8 mouse cellular contexts compared by ENCODE assay signal in the genomic region with DNA sequence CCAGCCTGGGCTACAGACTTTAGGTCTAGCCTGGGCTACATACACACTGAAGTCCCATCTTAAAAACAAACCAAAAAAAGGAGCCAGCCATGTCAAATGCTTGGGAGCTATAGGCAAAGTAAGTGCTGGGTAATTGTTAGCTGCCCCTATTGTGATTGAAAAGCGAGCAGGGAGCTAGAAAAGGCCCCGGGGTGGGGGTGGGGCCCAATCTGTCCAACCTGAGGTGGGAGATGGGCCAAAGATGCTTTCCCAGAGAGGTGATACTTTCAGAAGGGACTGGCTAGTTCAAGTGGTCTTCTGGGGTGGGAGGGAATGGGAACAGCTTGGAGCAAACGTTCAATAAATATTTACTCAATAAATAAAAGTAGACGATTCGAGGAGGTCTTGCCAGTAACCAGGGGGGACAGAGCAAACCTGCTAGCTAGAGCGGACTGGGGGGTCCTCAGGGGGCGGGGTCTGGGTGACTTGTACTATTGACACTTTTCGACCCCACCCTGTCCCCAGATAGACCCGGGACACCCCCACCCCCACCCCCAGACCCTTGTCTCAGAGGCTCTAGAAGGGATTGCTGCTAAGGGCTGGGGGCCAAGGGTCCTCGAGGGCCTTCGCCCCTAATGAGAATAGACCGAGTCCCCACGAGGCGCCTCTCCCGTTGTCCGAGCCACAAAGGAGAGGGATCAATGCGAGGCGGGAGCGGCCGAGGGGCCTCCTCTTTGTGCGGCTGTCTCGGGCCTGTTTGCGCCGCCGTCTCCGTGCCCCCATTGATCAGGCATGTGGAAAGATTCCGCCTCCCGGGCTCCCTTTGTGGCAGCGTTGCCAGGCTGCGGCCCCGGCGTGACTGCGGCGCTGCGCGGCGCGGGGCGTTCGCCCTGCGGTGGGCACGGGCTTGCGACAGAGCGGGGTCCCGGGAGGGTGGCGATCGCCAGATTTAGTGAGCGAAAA. TPM values are rescaled to one million over a fixed set of nuclear protein-coding genes. Genes with fewer than 3 reads are reported as not detected.
A peak's percentile ranks its signal among the peaks of the same experiment; 100 is the strongest.
DNase-seq lines count a peak whose midpoint lies in the region; ATAC-seq lines count a peak whose summit lies in the region.

No protein-coding gene starts in this region.

- no peaks in the 10 kb centered on the region for H3K9me3 ChIP-seq in heart, embryonic 12.5 days (replicated peaks)
- no peaks in the 10 kb centered on the region for H3K9me3 ChIP-seq in forebrain, embryonic 11.5 days (ENCODE audit: control insufficient read depth, low read length)
- H3K9me3 ChIP-seq in midbrain, embryonic 13.5 days, result no peaks in the 10 kb centered on the region

- intact Hi-C loops in heart, postnatal 14 days (cut with DNase I), result no loop called here

- peaks cover 20% of the 10 kb centered on the region for H3K27me3 ChIP-seq in heart, embryonic 12.5 days (replicated peaks)
- H3K27me3 ChIP-seq in forebrain, embryonic 11.5 days (ENCODE audit: control insufficient read depth, insufficient read depth, low read length), result no peaks in the 10 kb centered on the region
- no peaks in the 10 kb centered on the region for H3K27me3 ChIP-seq in midbrain, embryonic 13.5 days

- H3K4me3 ChIP-seq in heart, embryonic 12.5 days, result peak overlapping the region; percentile 48
- 0 out of 2 replicates have a peak overlapping the region, but pooled peaks have one; percentile 2 for H3K4me3 ChIP-seq in forebrain, embryonic 11.5 days (ENCODE audit: low read depth, low read length)
- H3K4me3 ChIP-seq in midbrain, embryonic 13.5 days (replicated peaks), result peak overlapping the region; percentile 34

- ATAC-seq in heart, embryonic 12.5 days (ENCODE audit: insufficient number of reproducible peaks, low FRiP score), result peak; percentile 45; the same call in 1 of the 2 replicates
- ATAC-seq in forebrain, embryonic 11.5 days (replicated peaks; ENCODE audit: low FRiP score), result peak; percentile 88
- peak; percentile 89 for ATAC-seq in midbrain, embryonic 13.5 days
- no peak for ATAC-seq in granulocyte monocyte progenitor cell, adult 5-6 weeks (replicated peaks; ENCODE audit: poor library complexity, severe bottlenecking)

- peak overlapping the region; percentile 72 for H3K9ac ChIP-seq in heart, embryonic 12.5 days
- peak overlapping the region; percentile 52 for H3K9ac ChIP-seq in forebrain, embryonic 11.5 days (ENCODE audit: low read length)
- peak overlapping the region; percentile 65 for H3K9ac ChIP-seq in midbrain, embryonic 13.5 days (replicated peaks)

- no peak for DNase-seq in heart, postnatal 14 days
- peak; percentile 36 for DNase-seq in brain, adult 2 months (ENCODE audit: low read depth, low spot score)
- peak; percentile 97 for DNase-seq in forebrain, embryonic 11.5 days (ENCODE audit: low spot score)
- peak; percentile 42 to 48 for DNase-seq in layer of hippocampus, postnatal 25 days (ENCODE audit: extremely low spot score in 1 of 2, low spot score in 1 of 2)
- peak; percentile 50 for DNase-seq in testis, postnatal 10 days (ENCODE audit: low spot score)

- peaks cover 12% of the 10 kb centered on the region for H3K4me1 ChIP-seq in heart, embryonic 12.5 days (replicated peaks)
- peaks cover 33% of the 10 kb centered on the region for H3K4me1 ChIP-seq in forebrain, embryonic 11.5 days (replicated peaks; ENCODE audit: control insufficient read depth, insufficient read depth, low read length)
- peaks cover 54% of the 10 kb centered on the region for H3K4me1 ChIP-seq in midbrain, embryonic 13.5 days (replicated peaks)

- WGBS in heart, embryonic 12.5 days, result 3% methylated on average over 48 of the region's 48 CpGs
- WGBS in forebrain, embryonic 11.5 days, result 1% methylated on average over 48 of the region's 48 CpGs
- 0% methylated on average over 45 of the region's 48 CpGs for WGBS in midbrain, embryonic 13.5 days

- no peaks in the 10 kb centered on the region for H3K36me3 ChIP-seq in heart, embryonic 12.5 days
- no peaks in the 10 kb centered on the region for H3K36me3 ChIP-seq in forebrain, embryonic 11.5 days (ENCODE audit: control insufficient read depth, insufficient read depth, low read length)
- H3K36me3 ChIP-seq in midbrain, embryonic 13.5 days, result no peaks in the 10 kb centered on the region

- H3K4me2 ChIP-seq in heart, embryonic 12.5 days, result peak overlapping the region; percentile 78
- H3K4me2 ChIP-seq in forebrain, embryonic 11.5 days (ENCODE audit: low read depth, low read length, severe bottlenecking), result peak overlapping the region; percentile 43
- H3K4me2 ChIP-seq in midbrain, embryonic 13.5 days (replicated peaks), result peak overlapping the region; percentile 58

- no peak overlapping the region for H3K27ac ChIP-seq in heart, embryonic 12.5 days (ENCODE audit: poor library complexity, severe bottlenecking)
- peak overlapping the region; percentile 97 for H3K27ac ChIP-seq in forebrain, embryonic 11.5 days (ENCODE audit: low read depth, low read length)
- peak overlapping the region; percentile 92 for H3K27ac ChIP-seq in midbrain, embryonic 13.5 days

RNA-seq across cellular contexts. Expression of gene Msi1, which starts 31.3 kb away (rescaled TPM):
- 6.7 and 6.8 TPM in 2 replicates for polyA plus RNA-seq in heart, embryonic 12.5 days (2016; fragmentation: Nextera tagmentation; extraction: Ambion mirVana)
- 1 to 10 TPM; 1.9 to 2.0 TPM for total RNA-seq in heart, postnatal 14 days (2021)
- polyA plus RNA-seq in forebrain, embryonic 11.5 days (2014; fragmentation: Nextera tagmentation; extraction: Ambion mirVana), result 202 and 219 TPM in 2 replicates
- total RNA-seq in layer of hippocampus, postnatal 25 days (2021), result 10 to 100 TPM; 52.5 to 57.1 TPM
- 112 and 133 TPM in 2 replicates for polyA plus RNA-seq in midbrain, embryonic 13.5 days (2015; fragmentation: Nextera tagmentation; extraction: Ambion mirVana)
- total RNA-seq in granulocyte monocyte progenitor cell, adult 5-6 weeks (2014; fragmentation: Nextera tagmentation), result not detected in 2 replicates
- not detected in 2 replicates for total RNA-seq in granulocyte monocyte progenitor cell, adult 5-6 weeks (2017)

RNA-seq across cellular contexts. Expression of gene Cox6a1, which starts 49.3 kb away (rescaled TPM):
- 1,284 and 1,325 TPM in 2 replicates for polyA plus RNA-seq in heart, embryonic 12.5 days (2016; fragmentation: Nextera tagmentation; extraction: Ambion mirVana)
- total RNA-seq in heart, postnatal 14 days (2021), result 100 to 1,000 TPM; 367 to 372 TPM
- 674 and 731 TPM in 2 replicates for polyA plus RNA-seq in forebrain, embryonic 11.5 days (2014; fragmentation: Nextera tagmentation; extraction: Ambion mirVana)
- total RNA-seq in layer of hippocampus, postnatal 25 days (2021), result 100 to 1,000 TPM; 814 to 862 TPM
- 973 and 974 TPM in 2 replicates for polyA plus RNA-seq in midbrain, embryonic 13.5 days (2015; fragmentation: Nextera tagmentation; extraction: Ambion mirVana)
- total RNA-seq in granulocyte monocyte progenitor cell, adult 5-6 weeks (2014; fragmentation: Nextera tagmentation), result 446 and 566 TPM in 2 replicates
- 56.7 and 64.4 TPM in 2 replicates for total RNA-seq in granulocyte monocyte progenitor cell, adult 5-6 weeks (2017)

RNA-seq across cellular contexts. Expression of gene Triap1, which starts 57.1 kb away (rescaled TPM):
- 38.1 and 38.8 TPM in 2 replicates for polyA plus RNA-seq in heart, embryonic 12.5 days (2016; fragmentation: Nextera tagmentation; extraction: Ambion mirVana)
- total RNA-seq in heart, postnatal 14 days (2021), result 10 to 100 TPM; 21.1 to 23.1 TPM
- polyA plus RNA-seq in forebrain, embryonic 11.5 days (2014; fragmentation: Nextera tagmentation; extraction: Ambion mirVana), result 56.4 and 59.4 TPM in 2 replicates
- total RNA-seq in layer of hippocampus, postnatal 25 days (2021), result 10 to 100 TPM; 22.9 to 28.6 TPM
- 54.2 and 56.7 TPM in 2 replicates for polyA plus RNA-seq in midbrain, embryonic 13.5 days (2015; fragmentation: Nextera tagmentation; extraction: Ambion mirVana)
- total RNA-seq in granulocyte monocyte progenitor cell, adult 5-6 weeks (2014; fragmentation: Nextera tagmentation), result 33.7 and 37.2 TPM in 2 replicates
- total RNA-seq in granulocyte monocyte progenitor cell, adult 5-6 weeks (2017), result 15.6 and 24.0 TPM in 2 replicates

RNA-seq across cellular contexts. Expression of gene Gatc, which starts 57.1 kb away (rescaled TPM):
- polyA plus RNA-seq in heart, embryonic 12.5 days (2016; fragmentation: Nextera tagmentation; extraction: Ambion mirVana), result 24.2 and 26.1 TPM in 2 replicates
- 10 to 100 TPM; 16.0 to 17.0 TPM for total RNA-seq in heart, postnatal 14 days (2021)
- polyA plus RNA-seq in forebrain, embryonic 11.5 days (2014; fragmentation: Nextera tagmentation; extraction: Ambion mirVana), result 51.5 and 51.6 TPM in 2 replicates
- 10 to 100 TPM; 21.5 to 24.4 TPM for total RNA-seq in layer of hippocampus, postnatal 25 days (2021)
- polyA plus RNA-seq in midbrain, embryonic 13.5 days (2015; fragmentation: Nextera tagmentation; extraction: Ambion mirVana), result 34.2 and 37.0 TPM in 2 replicates
- 48.0 and 50.2 TPM in 2 replicates for total RNA-seq in granulocyte monocyte progenitor cell, adult 5-6 weeks (2014; fragmentation: Nextera tagmentation)
- 12.1 and 15.3 TPM in 2 replicates for total RNA-seq in granulocyte monocyte progenitor cell, adult 5-6 weeks (2017)

Comparison
In these comparisons a context has a peak if more than half of its experiments do, and no peak if none do; other contexts are left out.
1. DNase-seq: peak in brain, adult 2 months (single experiment), forebrain, embryonic 11.5 days (single experiment), layer of hippocampus, postnatal 25 days (2 of 2) and testis, postnatal 10 days (single experiment); none in heart, postnatal 14 days (0 of 2).
2. RNA of gene Msi1, which starts 31.3 kb away (total RNA-seq): 52.5 to 57.1 TPM in layer of hippocampus, postnatal 25 days; 1.9 to 2.0 TPM in heart, postnatal 14 days and not detected in granulocyte monocyte progenitor cell, adult 5-6 weeks; every median in the first group is over 10 times any median in the second.
3. Peak in every context shown above with its lines, with median percentiles within 50 percentile points of each other: H3K4me2 ChIP-seq, H3K4me3 ChIP-seq and H3K9ac ChIP-seq.